In the genomic region with DNA sequence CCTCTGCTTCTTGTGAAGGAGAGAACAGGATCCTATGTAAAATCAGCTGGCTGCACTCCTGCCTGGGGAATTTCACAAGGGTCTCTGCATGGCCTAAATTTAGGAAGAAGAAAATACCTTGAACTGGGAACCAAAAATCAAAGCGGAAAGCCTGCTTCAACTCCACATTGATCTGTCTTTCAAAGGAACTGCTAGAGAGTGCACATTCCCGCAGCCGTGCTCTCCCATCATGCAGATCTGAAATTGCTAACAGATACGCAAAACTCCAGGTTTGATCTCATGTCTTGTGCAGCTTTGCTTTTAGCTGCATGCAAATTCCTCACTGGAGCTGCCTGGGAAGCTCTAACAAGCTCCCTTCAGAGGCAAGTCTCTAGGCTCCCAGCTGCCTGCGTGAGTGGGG, we compare ENCODE assay signal across 25 mouse cellular contexts.
DNase-seq lines count a peak whose midpoint lies in the region; ATAC-seq and TF ChIP-seq lines count a peak whose summit lies in the region.
"Had no signal": no experiment of that assay in that cellular context is flagged by ENCODE, and none has a peak within 500 bp of the region (broad histone marks: within the 10 kb centered on the region; RNA-seq: fewer than 3 reads in every experiment).

No protein-coding gene starts in this region.

- no peaks in the 10 kb centered on the region; the same call in 1 of the 2 replicates for H3K4me1 ChIP-seq in lung, embryonic 14.5 days (ENCODE audit: insufficient read depth)
- no peaks in the 10 kb centered on the region for H3K4me1 ChIP-seq in lung, adult 2 months (ENCODE audit: control insufficient read depth, insufficient read depth, low read length)
- H3K4me1 ChIP-seq in embryonic facial prominence, embryonic 15.5 days = no peaks in the 10 kb centered on the region
- H3K4me1 ChIP-seq: heart, embryonic 15.5 days; neural tube, embryonic 12.5 days had no signal

- H3K4me2 ChIP-seq in lung, embryonic 14.5 days = no peak overlapping the region
- H3K4me2 ChIP-seq in embryonic facial prominence, embryonic 15.5 days (replicated peaks) = no peak overlapping the region
- H3K4me2 ChIP-seq: heart, embryonic 15.5 days; limb, embryonic 15.5 days; neural tube, embryonic 12.5 days had no signal

- H3K27ac ChIP-seq in lung, embryonic 14.5 days (ENCODE audit: low read depth) = no peak overlapping the region
- peak overlapping the region; percentile 34; the same call in 1 of the 2 replicates for H3K27ac ChIP-seq in embryonic facial prominence, embryonic 15.5 days (replicated peaks)
- H3K27ac ChIP-seq: heart, embryonic 15.5 days; hindbrain, postnatal 0 days; layer of hippocampus, adult 2 months; limb, embryonic 15.5 days; liver, embryonic 14.5 days; neural tube, embryonic 12.5 days had no signal

- DNase-seq in lung, embryonic 14.5 days = peak; percentile 2
- no peak for DNase-seq in lung, adult 2 months
- peak; percentile 5 for DNase-seq in embryo, embryonic 10 days (ENCODE audit: low spot score)
- DNase-seq in embryo, embryonic 9.5 days (ENCODE audit: extremely low spot score) = peak; percentile 12
- no peak for DNase-seq in ovary, postnatal 10 days (ENCODE audit: low spot score)
- DNase-seq in gastrocnemius, postnatal 4 days (ENCODE audit: low spot score in 2 of 2) = no peak
- DNase-seq in cerebellum, adult 9-11 months = no peak
- DNase-seq: cerebellum, adult 8-10 months; gastrocnemius, postnatal 36 days; heart, postnatal 36 days; kidney, adult 9 months; kidney, postnatal 14 days; lung, postnatal 4 days; retina, postnatal 1 day; right cerebral cortex, postnatal 25 days had no signal

- 46% methylated on average over 5 of the region's 5 CpGs for WGBS in lung, embryonic 14.5 days
- WGBS in lung, adult 2 months = 60% methylated on average over 5 of the region's 5 CpGs
- 27% methylated on average over 5 of the region's 5 CpGs for WGBS in embryonic facial prominence, embryonic 15.5 days

- H3K9me3 ChIP-seq in lung, embryonic 14.5 days (ENCODE audit: low read depth, low read length) = no peaks in the 10 kb centered on the region
- no peaks in the 10 kb centered on the region for H3K9me3 ChIP-seq in embryonic facial prominence, embryonic 15.5 days (replicated peaks)
- H3K9me3 ChIP-seq: heart, embryonic 15.5 days; limb, embryonic 15.5 days; neural tube, embryonic 12.5 days had no signal

- no peak overlapping the region for H3K9ac ChIP-seq in lung, embryonic 14.5 days
- no peak overlapping the region for H3K9ac ChIP-seq in embryonic facial prominence, embryonic 15.5 days
- H3K9ac ChIP-seq: heart, embryonic 15.5 days; limb, embryonic 15.5 days; liver, embryonic 14.5 days; neural tube, embryonic 12.5 days had no signal

- H3K4me3 ChIP-seq in lung, embryonic 14.5 days (ENCODE audit: low read depth, low read length) = no peak overlapping the region
- H3K4me3 ChIP-seq in lung, adult 2 months (replicated peaks; ENCODE audit: extremely low read depth, low read depth, low read length) = no peak overlapping the region
- H3K4me3 ChIP-seq in embryonic facial prominence, embryonic 15.5 days (replicated peaks) = no peak overlapping the region
- H3K4me3 ChIP-seq: heart, embryonic 15.5 days; layer of hippocampus, adult 2 months; limb, embryonic 15.5 days; neural tube, embryonic 12.5 days had no signal

- H3K27me3 ChIP-seq in lung, embryonic 14.5 days (ENCODE audit: insufficient read depth, low read length) = no peaks in the 10 kb centered on the region
- no peaks in the 10 kb centered on the region for H3K27me3 ChIP-seq in embryonic facial prominence, embryonic 15.5 days
- H3K27me3 ChIP-seq: heart, embryonic 15.5 days; limb, embryonic 15.5 days; neural tube, embryonic 12.5 days had no signal

- no peak for ATAC-seq in lung, embryonic 14.5 days (ENCODE audit: insufficient read depth)
- ATAC-seq in embryonic facial prominence, embryonic 15.5 days (ENCODE audit: insufficient number of reproducible peaks, low FRiP score, low TSS enrichment, low read depth) = no peak
- ATAC-seq: activated CD4-positive, CD25-positive, alpha-beta regulatory T cell, adult 4 months; forebrain, embryonic 16.5 days; hindbrain, postnatal 0 days; intestine, embryonic 16.5 days had no signal

- no peak for TF ChIP-seq POLR2A in lung, adult 2 months (IDR thresholded peaks at IDR 0.05; ENCODE audit: borderline replicate concordance, extremely low read depth, low read depth, low read length)

- no peaks in the 10 kb centered on the region for H3K36me3 ChIP-seq in lung, embryonic 14.5 days (ENCODE audit: insufficient read depth)
- H3K36me3 ChIP-seq in embryonic facial prominence, embryonic 15.5 days = no peaks in the 10 kb centered on the region
- H3K36me3 ChIP-seq: heart, embryonic 15.5 days; limb, embryonic 15.5 days; neural tube, embryonic 12.5 days had no signal

- no peak for TF ChIP-seq CTCF in lung, embryonic 14.5 days (IDR thresholded peaks at IDR 0.05; ENCODE audit: low read depth)
- TF ChIP-seq CTCF in lung, adult 2 months (IDR thresholded peaks at IDR 0.05; ENCODE audit: insufficient read depth, low read length) = no peak

Comparison
In these comparisons a context has a peak if more than half of its experiments do, and no peak if none do; other contexts are left out.
1. DNase-seq: peak in lung, embryonic 14.5 days (single experiment), embryo, embryonic 10 days (single experiment) and embryo, embryonic 9.5 days (single experiment); none in lung, adult 2 months (single experiment), ovary, postnatal 10 days (single experiment), gastrocnemius, postnatal 4 days (0 of 2) and cerebellum, adult 9-11 months (single experiment).